Mouse (Mus musculus): ENCODE results near the gene Rufy3.

DNA sequence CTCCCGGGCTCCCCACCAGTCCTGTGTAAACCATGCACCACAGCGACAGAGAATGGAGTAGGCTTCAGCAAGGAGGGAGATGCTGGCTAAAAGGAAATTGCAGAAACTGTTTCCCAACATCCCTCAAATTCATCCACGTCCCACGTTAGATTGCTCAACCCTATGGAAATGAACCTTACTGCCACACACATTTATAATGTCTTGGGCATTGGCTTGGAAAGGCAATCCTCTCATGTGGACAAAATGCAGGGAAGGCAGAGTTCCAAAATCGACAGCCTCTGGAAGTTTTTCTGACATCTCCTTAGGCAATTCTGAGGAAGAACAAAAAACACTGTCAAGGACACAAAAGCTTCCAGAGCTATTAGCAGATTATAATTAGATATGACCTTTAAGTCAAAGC, 99.0 kb downstream of the Rufy3 start:
- TF ChIP-seq CTCF (IDR thresholded peaks at IDR 0.05; ENCODE audit: low read depth) (no peak), EP300 (IDR thresholded peaks at IDR 0.05; ENCODE audit: low read depth) (no peak)
